Mouse (Mus musculus): Measurements from ENCODE around the gene Snx9. TPM values are rescaled to one million over a fixed set of nuclear protein-coding genes. Genes with fewer than 3 reads are reported as not detected.

Snx9 gene
- total and polyA plus RNA-seq, 3 experiments = 26.7 to 55.5 (median 46.7) TPM

DNA sequence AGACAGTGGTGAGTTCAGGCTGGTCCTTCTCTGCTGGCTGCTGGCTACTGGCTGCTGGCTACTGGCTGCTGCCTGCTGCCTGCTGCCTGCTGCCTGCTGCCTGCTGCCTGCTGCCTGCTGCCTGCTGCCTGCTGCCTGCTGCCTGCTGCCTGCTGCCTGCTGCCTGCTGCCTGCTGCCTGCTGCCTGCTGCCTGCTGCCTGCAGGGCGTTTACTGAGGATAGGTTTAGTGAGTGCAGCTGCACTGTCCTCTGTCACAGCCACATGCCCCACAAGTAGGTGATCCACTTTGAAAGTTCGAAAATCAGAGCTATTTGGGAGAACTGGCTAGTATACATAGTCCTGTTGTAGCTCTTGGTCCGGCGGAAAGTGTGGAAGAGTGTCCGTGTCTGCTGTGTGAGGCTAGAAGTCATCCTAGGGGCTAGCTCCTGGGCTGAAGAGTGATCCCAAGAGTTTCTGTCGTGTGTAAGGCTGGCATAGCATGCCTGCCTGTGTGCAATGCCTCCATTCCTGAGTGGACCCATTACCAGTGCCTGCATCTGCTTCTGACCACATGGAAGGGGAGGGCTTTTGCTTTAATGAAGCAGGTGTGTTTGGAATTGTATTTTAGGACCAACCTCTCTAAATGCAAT lies 45.2 kb downstream of the Snx9 start:
- H3K36me3 ChIP-seq (replicated peaks) = peaks cover 44% of the 10 kb centered on the region
- peaks cover 30% of the 10 kb centered on the region for H3K4me1 ChIP-seq (ENCODE audit: insufficient read depth, low read depth, low read length)
- H3K4me3 ChIP-seq (ENCODE audit: low read depth, low read length) = no peak overlapping the region
- no peaks in the 10 kb centered on the region for H3K27me3 ChIP-seq (ENCODE audit: insufficient read depth, low read length)
- TF ChIP-seq POLR2AphosphoS5 (IDR thresholded peaks at IDR 0.05; ENCODE audit: insufficient replicate concordance, low read depth, low read length) = no peak
- no peak for TF ChIP-seq TAL1 (conservative IDR thresholded peaks at IDR 0.05; ENCODE audit: low read depth, low read length)
- TF ChIP-seq GATA2 (IDR thresholded peaks at IDR 0.05; ENCODE audit: borderline replicate concordance, low read depth, low read length) = no peak
- no peak for TF ChIP-seq GATA1 (IDR thresholded peaks at IDR 0.05; ENCODE audit: borderline replicate concordance, low read length)
- no peak for TF ChIP-seq CTCF (IDR thresholded peaks at IDR 0.05; ENCODE audit: low read depth, low read length)
- no peak for ATAC-seq (ENCODE audit: extremely low read depth, insufficient number of reproducible peaks, low FRiP score, poor library complexity, severe bottlenecking)
- DNase-seq (ENCODE audit: low spot score) = no peak
- no peaks in the 10 kb centered on the region for H3K9me3 ChIP-seq (replicated peaks)

DNA sequence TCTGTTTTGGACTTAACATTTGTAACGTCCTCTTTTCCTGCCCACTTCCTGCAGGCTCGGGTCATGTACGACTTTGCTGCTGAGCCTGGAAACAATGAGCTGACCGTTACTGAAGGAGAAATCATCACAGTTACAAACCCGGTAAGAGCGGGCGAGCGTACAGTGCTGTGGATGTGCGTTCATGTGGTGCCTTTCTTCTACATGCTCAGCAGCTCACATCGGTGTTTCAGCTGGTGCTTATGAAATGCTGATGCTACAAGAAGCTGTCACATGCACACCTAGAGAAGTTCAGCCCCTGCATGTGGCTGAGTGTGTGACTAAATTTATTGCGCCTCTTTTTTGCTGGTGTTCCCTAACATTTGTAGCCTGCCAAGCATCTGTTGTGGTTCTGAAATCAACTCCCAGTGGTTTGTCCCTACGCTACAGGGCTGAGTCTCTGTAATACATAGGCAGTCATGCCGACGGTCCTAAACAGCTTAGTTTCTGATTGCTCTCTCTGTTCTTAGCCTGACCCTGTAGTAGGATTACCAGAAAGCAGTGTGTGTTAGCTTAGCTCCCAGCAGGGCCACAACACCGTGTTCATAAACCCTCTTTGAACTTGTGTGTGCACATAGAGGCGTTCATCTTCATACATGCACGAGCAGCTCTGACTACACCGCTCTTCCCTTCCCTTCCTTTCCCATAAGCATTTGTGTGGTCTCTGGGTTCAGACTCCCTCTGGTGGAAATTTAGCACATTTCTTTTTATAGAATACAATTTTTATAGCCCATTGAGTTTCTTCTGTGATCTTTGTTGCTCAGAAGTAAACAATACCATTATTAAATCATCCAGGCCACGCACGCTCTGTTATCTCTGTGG lies 46.0 kb downstream of the Snx9 start:
- no peak for TF ChIP-seq GATA2 (IDR thresholded peaks at IDR 0.05; ENCODE audit: borderline replicate concordance, low read depth, low read length)
- TF ChIP-seq GATA1 (IDR thresholded peaks at IDR 0.05; ENCODE audit: borderline replicate concordance, low read length) = no peak
- TF ChIP-seq CTCF (IDR thresholded peaks at IDR 0.05; ENCODE audit: low read depth, low read length) = no peak
- TF ChIP-seq POLR2AphosphoS5 (IDR thresholded peaks at IDR 0.05; ENCODE audit: insufficient replicate concordance, low read depth, low read length) = no peak
- TF ChIP-seq TAL1 (conservative IDR thresholded peaks at IDR 0.05; ENCODE audit: low read depth, low read length) = no peak
- Histone ChIP-seq H3K9me3 (replicated peaks) (no peaks in the 10 kb centered on the region), H3K4me3 (ENCODE audit: low read depth, low read length) (no peak overlapping the region), H3K4me1 (ENCODE audit: insufficient read depth, low read depth, low read length) (peaks cover 37% of the 10 kb centered on the region), H3K36me3 (replicated peaks) (peaks cover 52% of the 10 kb centered on the region), H3K27me3 (ENCODE audit: insufficient read depth, low read length) (no peaks in the 10 kb centered on the region)
- no peak for ATAC-seq (ENCODE audit: extremely low read depth, insufficient number of reproducible peaks, low FRiP score, poor library complexity, severe bottlenecking)
- peak; percentile 11 for DNase-seq (ENCODE audit: low spot score)

DNA sequence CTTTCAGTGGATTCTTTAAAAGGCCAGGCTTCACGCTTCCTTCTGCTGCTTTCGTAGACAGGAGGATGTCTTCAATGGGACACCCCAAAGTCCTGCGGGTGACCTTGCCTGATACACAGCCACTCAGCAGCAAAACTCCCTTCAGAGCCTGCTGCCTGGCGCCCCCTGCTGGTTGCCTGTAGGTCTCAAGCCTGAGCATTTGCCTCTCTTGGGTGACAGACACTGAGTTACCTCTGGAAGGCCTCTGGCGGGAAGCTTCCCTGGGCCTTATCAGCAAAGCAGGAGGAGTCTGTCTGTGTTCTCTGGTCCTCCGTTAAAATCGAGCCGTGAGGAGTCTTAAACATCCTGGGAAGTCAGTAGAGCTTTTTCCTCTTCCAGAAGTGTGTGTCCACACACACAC lies 49.3 kb downstream of the Snx9 start:
- peak; percentile 47 for DNase-seq (ENCODE audit: low spot score)
- peak; percentile 55 for ATAC-seq (ENCODE audit: extremely low read depth, insufficient number of reproducible peaks, low FRiP score, poor library complexity, severe bottlenecking)
- Histone ChIP-seq H3K4me1 (ENCODE audit: insufficient read depth, low read depth, low read length) (peaks cover 44% of the 10 kb centered on the region), H3K36me3 (replicated peaks) (peaks cover 72% of the 10 kb centered on the region), H3K9me3 (replicated peaks) (no peaks in the 10 kb centered on the region), H3K4me3 (ENCODE audit: low read depth, low read length) (no peak overlapping the region), H3K27me3 (ENCODE audit: insufficient read depth, low read length) (no peaks in the 10 kb centered on the region)
- TF ChIP-seq POLR2AphosphoS5 (IDR thresholded peaks at IDR 0.05; ENCODE audit: insufficient replicate concordance, low read depth, low read length) = no peak
- TF ChIP-seq CTCF (IDR thresholded peaks at IDR 0.05; ENCODE audit: low read depth, low read length) = peak; percentile 89
- TF ChIP-seq TAL1 (conservative IDR thresholded peaks at IDR 0.05; ENCODE audit: low read depth, low read length) = no peak

DNA sequence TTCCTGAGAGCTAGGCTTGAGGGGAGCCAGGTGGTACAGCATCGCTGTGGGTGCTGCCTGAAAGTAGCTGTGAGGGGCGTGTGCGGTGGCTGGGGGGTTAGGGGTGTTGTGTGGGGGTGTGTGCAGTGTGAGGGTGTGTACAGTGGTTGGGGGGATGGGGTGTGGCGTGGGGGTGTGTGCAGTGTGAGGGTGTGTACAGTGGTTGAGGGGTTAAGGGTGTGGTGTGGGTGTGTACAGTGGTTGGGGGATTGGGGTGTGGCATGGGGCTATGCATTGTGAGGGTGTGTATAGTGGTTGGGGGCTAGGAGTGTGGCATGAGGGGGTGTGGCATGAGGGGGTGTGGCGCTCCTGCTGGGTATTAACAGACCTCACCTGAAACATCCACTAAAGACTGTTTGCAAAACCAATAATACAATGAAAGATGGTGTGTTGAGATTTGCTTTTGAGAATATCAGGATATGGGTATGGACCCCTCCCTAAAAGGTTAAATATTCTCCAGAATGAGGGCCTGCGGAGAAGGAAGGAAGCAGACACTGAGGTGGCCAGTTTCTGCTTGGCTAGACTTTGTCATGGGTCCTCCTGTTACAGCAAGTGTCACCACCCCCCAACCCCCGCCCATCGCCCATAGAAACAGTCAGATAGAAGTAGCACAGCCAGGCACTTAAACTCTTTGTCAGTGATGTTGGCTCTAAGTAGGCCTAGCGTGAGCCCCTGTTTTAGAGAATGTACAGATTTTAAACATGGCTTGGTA lies 51.0 kb downstream of the Snx9 start:
- peaks cover 76% of the 10 kb centered on the region for H3K36me3 ChIP-seq (replicated peaks)
- H3K4me1 ChIP-seq (ENCODE audit: insufficient read depth, low read depth, low read length) = peaks cover 30% of the 10 kb centered on the region
- no peak for DNase-seq (ENCODE audit: low spot score)
- ATAC-seq (ENCODE audit: extremely low read depth, insufficient number of reproducible peaks, low FRiP score, poor library complexity, severe bottlenecking) = no peak
- TF ChIP-seq GATA2 (IDR thresholded peaks at IDR 0.05; ENCODE audit: borderline replicate concordance, low read depth, low read length) = no peak
- no peak for TF ChIP-seq TAL1 (conservative IDR thresholded peaks at IDR 0.05; ENCODE audit: low read depth, low read length)
- H3K4me3 ChIP-seq (ENCODE audit: low read depth, low read length) = 0 out of 2 replicates have a peak overlapping the region, but pooled peaks have one; percentile 9
- H3K9me3 ChIP-seq (replicated peaks) = no peaks in the 10 kb centered on the region
- no peaks in the 10 kb centered on the region for H3K27me3 ChIP-seq (ENCODE audit: insufficient read depth, low read length)

DNA sequence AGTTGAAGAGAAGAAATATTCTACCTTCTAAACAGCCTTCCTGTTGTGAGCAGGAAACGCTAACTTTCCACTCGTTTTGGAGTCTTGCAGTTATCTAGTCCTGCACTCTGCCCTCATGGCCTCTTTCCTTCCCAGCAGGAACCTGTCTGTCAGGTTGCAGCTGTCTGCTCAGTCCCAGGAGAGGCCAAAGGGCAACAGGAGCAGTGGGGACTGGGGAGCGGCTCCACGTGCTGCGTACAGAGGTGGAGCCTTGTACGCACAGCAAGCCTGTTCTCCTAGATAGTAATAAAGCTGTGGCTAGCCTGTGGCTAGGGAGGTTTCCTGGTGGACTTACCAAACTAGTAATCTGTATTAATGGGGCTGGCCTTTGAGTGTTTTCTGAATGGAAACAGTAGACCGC lies 52.0 kb downstream of the Snx9 start:
- Histone ChIP-seq H3K27me3 (ENCODE audit: insufficient read depth, low read length) (no peaks in the 10 kb centered on the region), H3K9me3 (replicated peaks) (no peaks in the 10 kb centered on the region), H3K36me3 (replicated peaks) (peaks cover 78% of the 10 kb centered on the region), H3K4me1 (ENCODE audit: insufficient read depth, low read depth, low read length) (peaks cover 27% of the 10 kb centered on the region), H3K4me3 (ENCODE audit: low read depth, low read length) (no peak overlapping the region)
- DNase-seq (ENCODE audit: low spot score) (peak; percentile 14), ATAC-seq (ENCODE audit: extremely low read depth, insufficient number of reproducible peaks, low FRiP score, poor library complexity, severe bottlenecking) (peak; percentile 71)
- no peak for TF ChIP-seq GATA1 (IDR thresholded peaks at IDR 0.05; ENCODE audit: borderline replicate concordance, low read length)
- TF ChIP-seq TAL1 (conservative IDR thresholded peaks at IDR 0.05; ENCODE audit: low read depth, low read length) = no peak
- TF ChIP-seq CTCF (IDR thresholded peaks at IDR 0.05; ENCODE audit: low read depth, low read length) = no peak
- no peak for TF ChIP-seq POLR2AphosphoS5 (IDR thresholded peaks at IDR 0.05; ENCODE audit: insufficient replicate concordance, low read depth, low read length)
- no peak for TF ChIP-seq GATA2 (IDR thresholded peaks at IDR 0.05; ENCODE audit: borderline replicate concordance, low read depth, low read length)

DNA sequence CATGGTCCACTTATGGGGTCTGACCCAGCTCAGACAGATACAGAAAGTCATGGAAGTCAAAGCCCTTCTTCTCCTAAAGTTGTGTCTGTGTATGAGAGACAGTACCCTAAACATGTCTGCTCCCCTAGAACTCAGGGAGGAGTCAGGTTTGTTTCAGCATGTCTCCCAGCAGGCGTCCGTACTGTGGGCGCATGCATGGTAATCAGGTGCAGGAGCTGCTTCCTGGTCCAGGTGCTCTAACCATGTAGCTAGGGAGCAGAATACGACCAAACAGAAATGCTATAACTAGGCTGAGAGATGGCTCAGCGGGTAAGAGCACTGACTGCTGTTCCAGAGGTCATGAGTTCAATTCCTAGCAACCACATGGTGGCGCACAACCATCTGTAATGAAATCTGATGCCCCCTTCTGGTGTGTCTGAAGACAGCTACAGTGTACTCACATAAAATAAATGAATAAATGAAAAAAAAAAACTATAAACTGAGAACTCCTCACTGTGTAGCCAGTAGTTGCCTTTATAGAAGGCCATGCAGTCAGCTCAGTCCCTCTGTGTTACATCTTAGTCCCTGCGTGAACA lies 52.5 kb downstream of the Snx9 start:
- Histone ChIP-seq H3K9me3 (replicated peaks) (no peaks in the 10 kb centered on the region), H3K36me3 (replicated peaks) (peaks cover 79% of the 10 kb centered on the region), H3K4me3 (ENCODE audit: low read depth, low read length) (no peak overlapping the region), H3K4me1 (ENCODE audit: insufficient read depth, low read depth, low read length) (peaks cover 27% of the 10 kb centered on the region), H3K27me3 (ENCODE audit: insufficient read depth, low read length) (no peaks in the 10 kb centered on the region)
- no peak for DNase-seq (ENCODE audit: low spot score)
- TF ChIP-seq TAL1 (conservative IDR thresholded peaks at IDR 0.05; ENCODE audit: low read depth, low read length) (no peak), GATA2 (IDR thresholded peaks at IDR 0.05; ENCODE audit: borderline replicate concordance, low read depth, low read length) (no peak), CTCF (IDR thresholded peaks at IDR 0.05; ENCODE audit: low read depth, low read length) (no peak), GATA1 (IDR thresholded peaks at IDR 0.05; ENCODE audit: borderline replicate concordance, low read length) (no peak), POLR2AphosphoS5 (IDR thresholded peaks at IDR 0.05; ENCODE audit: insufficient replicate concordance, low read depth, low read length) (no peak)
- no peak for ATAC-seq (ENCODE audit: extremely low read depth, insufficient number of reproducible peaks, low FRiP score, poor library complexity, severe bottlenecking)

Measured in G1E (cell line).